In genomic region chr1:156722089-156722488, GRCm38 (mm10) we compare ENCODE assay signal across 11 mouse cellular contexts.
"Had no signal": no experiment of that assay in that cellular context is flagged by ENCODE, and none has a peak within 500 bp of the region (broad histone marks: within the 10 kb centered on the region; RNA-seq: fewer than 3 reads in every experiment).

No protein-coding gene starts in this region.

- H3K36me3 ChIP-seq: kidney, embryonic 15.5 days; limb, embryonic 10.5 days; midbrain, embryonic 10.5 days had no signal

- H3K4me3 ChIP-seq: kidney, embryonic 15.5 days; left cerebral cortex, adult 2 months; limb, embryonic 10.5 days; midbrain, embryonic 10.5 days had no signal

- DNase-seq: kidney, adult 2 months; kidney, postnatal 14 days; lung, adult 18-20 months; thymus, adult 18-20 months; thymus, postnatal 14 days had no signal

- H3K4me2 ChIP-seq: kidney, embryonic 15.5 days had no signal

- H3K9ac ChIP-seq: kidney, embryonic 15.5 days had no signal

- ATAC-seq: intestine, embryonic 16.5 days; midbrain, embryonic 16.5 days had no signal

- H3K9me3 ChIP-seq: kidney, embryonic 15.5 days; limb, embryonic 10.5 days; midbrain, embryonic 10.5 days had no signal

- H3K27ac ChIP-seq: kidney, embryonic 15.5 days; left cerebral cortex, adult 2 months; limb, embryonic 10.5 days; midbrain, embryonic 10.5 days had no signal
